Mouse (Mus musculus) forebrain, postnatal 0 days (tissue): Measurements from ENCODE around the gene Armc9. TPM values are rescaled to one million over a fixed set of nuclear protein-coding genes. Genes with fewer than 3 reads are reported as not detected.

Experiments
- ATAC-seq: fragments of 200-750 bp; cut with Nextera tagmentation; 2 replicates; pipeline ENCODE4 v1.8.0; 2017; ENCODE audit warnings: mild to moderate bottlenecking, moderate library complexity
- DNase-seq: peaks from one replicate; pipeline ENCODE4 v3.0.0-alpha.2; 2015
- H3K27ac ChIP-seq: fragments of 300-500 bp; sonication (generic); 2 replicates; pipeline ENCODE4 v1.5.1; 2014; ENCODE audit warnings: low read depth, mild to moderate bottlenecking, antibody characterized with exemption, low read length, moderate library complexity, mixed read lengths
- H3K27me3 ChIP-seq: fragments of 300-500 bp; sonication (generic); 2 replicates; pipeline ENCODE4 v1.6.1; 2014; ENCODE audit warnings: mild to moderate bottlenecking, low read length, mixed read lengths; ENCODE audit not compliant: insufficient read depth
- H3K36me3 ChIP-seq: fragments of 300-500 bp; sonication (generic); 2 replicates; pipeline ENCODE4 v1.6.1; 2014; ENCODE audit warnings: mild to moderate bottlenecking, moderate library complexity; ENCODE audit not compliant: insufficient read depth
- H3K4me1 ChIP-seq: fragments of 300-500 bp; sonication (generic); 2 replicates; pipeline ENCODE4 v1.6.1; 2014; ENCODE audit warnings: antibody characterized with exemption; ENCODE audit not compliant: insufficient read depth
- H3K4me2 ChIP-seq: fragments of 300-500 bp; sonication (generic); 2 replicates; pipeline ENCODE4 v1.6.1; 2014; ENCODE audit warnings: low read depth, mild to moderate bottlenecking, moderate library complexity
- H3K4me3 ChIP-seq: fragments of 300-500 bp; sonication (generic); 2 replicates; pipeline ENCODE4 v1.5.1; 2014; ENCODE audit warnings: low read depth, low read length, mixed read lengths
- H3K9ac ChIP-seq: fragments of 300-500 bp; sonication (generic); 2 replicates; pipeline ENCODE4 v1.6.1; 2014; ENCODE audit warnings: mild to moderate bottlenecking
- H3K9me3 ChIP-seq: fragments of 300-500 bp; sonication (generic); 2 replicates; pipeline ENCODE4 v1.6.1; 2016; ENCODE audit warnings: low read length
- CTCF ChIP-seq: sonication (generic); IDR thresholded peaks from 2 replicates; pipeline ENCODE4 v1.5.1; 2016; ENCODE audit warnings: antibody characterized with exemption, control low read depth, low read depth
- WGBS: fragments of 180-500 bp; shearing (Covaris S2); extraction: QIAGEN DNeasy Blood & Tissue Kit; methylation state at CpG from one replicate; pipeline ENCODE4 v1.1.7; 2014; 5-methylcytosine and 5-hydroxymethylcytosine counted together
- polyA plus RNA-seq: library from polyadenylated mRNA; unstranded; fragments of >200 nt; fragmentation: Nextera tagmentation; extraction: Ambion mirVana; gene quantifications from 2 replicates; pipeline ENCODE4 v1.2.1, GENCODE M21; 2015
- total RNA-seq: library from RNA; depleted of rRNA; stranded (reverse); fragments of >200 nt; gene quantifications from 2 replicates; pipeline ENCODE4 v1.2.3, GENCODE M21; 2014

Gene Armc9
- total and polyA plus RNA-seq, 2 experiments from 2014 or later: 29.1 to 35.2 TPM

- Histone ChIP-seq H3K4me1 (no peaks in the 10 kb centered on the region), H3K9me3 (no peaks in the 10 kb centered on the region), H3K4me3 (no peak overlapping the region), H3K36me3 (peaks cover 43% of the 10 kb centered on the region), H3K4me2 (no peak overlapping the region), H3K27me3 (no peaks in the 10 kb centered on the region), H3K9ac (no peak overlapping the region), H3K27ac (no peak overlapping the region)
- DNase-seq (no peak), ATAC-seq (no peak)
- WGBS: 89% methylated on average over 7 of the region's 7 CpGs
- TF ChIP-seq CTCF: no peak
These were observed 32.2 kb downstream of the Armc9 start for GRCm38 (mm10) chr1:86186762-86187161.

- Histone ChIP-seq H3K27ac (no peak overlapping the region), H3K36me3 (peaks cover 47% of the 10 kb centered on the region), H3K4me1 (no peaks in the 10 kb centered on the region), H3K4me3 (no peak overlapping the region), H3K9ac (no peak overlapping the region), H3K9me3 (no peaks in the 10 kb centered on the region), H3K27me3 (no peaks in the 10 kb centered on the region), H3K4me2 (no peak overlapping the region)
- 60% methylated on average over 2 of the region's 2 CpGs for WGBS
- DNase-seq (no peak), ATAC-seq (no peak)
- TF ChIP-seq CTCF: no peak
These were observed 33.3 kb downstream of the Armc9 start for GRCm38 (mm10) chr1:86187856-86188255.

- no peaks in the 10 kb centered on the region for H3K4me1 ChIP-seq
- H3K27ac ChIP-seq: no peak overlapping the region
- no peak for DNase-seq
- no peak for ATAC-seq
- no peak for TF ChIP-seq CTCF
- no peaks in the 10 kb centered on the region for H3K27me3 ChIP-seq
- no peak overlapping the region for H3K4me3 ChIP-seq
- H3K9ac ChIP-seq: no peak overlapping the region
- no peak overlapping the region for H3K4me2 ChIP-seq
- H3K9me3 ChIP-seq: no peaks in the 10 kb centered on the region
- 85% methylated on average over 2 of the region's 2 CpGs for WGBS
- H3K36me3 ChIP-seq: peaks cover 47% of the 10 kb centered on the region
These were observed 33.7 kb downstream of the Armc9 start for GRCm38 (mm10) chr1:86188271-86188670.

- H3K4me3 ChIP-seq: no peak overlapping the region
- H3K4me2 ChIP-seq: no peak overlapping the region
- DNase-seq (no peak), ATAC-seq (no peak)
- TF ChIP-seq CTCF: no peak
- H3K9ac ChIP-seq: no peak overlapping the region
- H3K9me3 ChIP-seq: no peaks in the 10 kb centered on the region
- H3K27me3 ChIP-seq: no peaks in the 10 kb centered on the region
- H3K36me3 ChIP-seq: peaks cover 50% of the 10 kb centered on the region
- H3K27ac ChIP-seq: no peak overlapping the region
- 81% methylated on average over 6 of the region's 6 CpGs for WGBS
- no peaks in the 10 kb centered on the region for H3K4me1 ChIP-seq
These were observed 34.6 kb downstream of the Armc9 start for GRCm38 (mm10) chr1:86189034-86189702.

- H3K4me3 ChIP-seq: no peak overlapping the region
- no peaks in the 10 kb centered on the region for H3K4me1 ChIP-seq
- no peak for TF ChIP-seq CTCF
- no peak for DNase-seq
- H3K9ac ChIP-seq: no peak overlapping the region
- WGBS: 87% methylated on average over 6 of the region's 6 CpGs
- no peak for ATAC-seq
- no peak overlapping the region for H3K4me2 ChIP-seq
- H3K9me3 ChIP-seq: no peaks in the 10 kb centered on the region
- H3K27ac ChIP-seq: no peak overlapping the region
- H3K36me3 ChIP-seq: peaks cover 55% of the 10 kb centered on the region
- no peaks in the 10 kb centered on the region for H3K27me3 ChIP-seq
These were observed 36.3 kb downstream of the Armc9 start for GRCm38 (mm10) chr1:86190843-86191242.

GRCm38 (mm10) chr1:86194044-86194443, 39.5 kb downstream of the Armc9 start:
- no peak for ATAC-seq
- no peak for TF ChIP-seq CTCF
- H3K27ac ChIP-seq: no peak overlapping the region
- H3K4me3 ChIP-seq: no peak overlapping the region
- DNase-seq: no peak
- H3K9ac ChIP-seq: no peak overlapping the region
- no peaks in the 10 kb centered on the region for H3K27me3 ChIP-seq
- H3K9me3 ChIP-seq: no peaks in the 10 kb centered on the region
- no peak overlapping the region for H3K4me2 ChIP-seq
- peaks cover 65% of the 10 kb centered on the region for H3K36me3 ChIP-seq
- H3K4me1 ChIP-seq: no peaks in the 10 kb centered on the region
- 78% methylated on average over 7 of the region's 7 CpGs for WGBS

- H3K4me1 ChIP-seq: no peaks in the 10 kb centered on the region
- H3K9me3 ChIP-seq: no peaks in the 10 kb centered on the region
- no peak for TF ChIP-seq CTCF
- no peak overlapping the region for H3K4me2 ChIP-seq
- WGBS: 90% methylated on average over 6 of the region's 6 CpGs
- H3K27ac ChIP-seq: no peak overlapping the region
- peaks cover 74% of the 10 kb centered on the region for H3K36me3 ChIP-seq
- DNase-seq (no peak), ATAC-seq (no peak)
- H3K9ac ChIP-seq: no peak overlapping the region
- no peaks in the 10 kb centered on the region for H3K27me3 ChIP-seq
- H3K4me3 ChIP-seq: no peak overlapping the region
These were observed 43.7 kb downstream of the Armc9 start for GRCm38 (mm10) chr1:86198276-86198675.
